Mouse (Mus musculus) hindbrain, embryonic 11.5 days (tissue): ENCODE data around the gene Pip4k2a. TPM values are rescaled to one million over a fixed set of nuclear protein-coding genes. Genes with fewer than 3 reads are reported as not detected.
"Not testable (repeated sequence)": the region's sequence is repeated elsewhere in the genome, so short reads cannot be mapped to it uniquely, and the experiment has no call there.

Experiments used
- ATAC-seq: fragments of 200-750 bp; cut with Nextera tagmentation; 2 replicates; pipeline ENCODE4 v1.8.0; 2017; ENCODE audit warnings: mild to moderate bottlenecking, moderate TSS enrichment, moderate library complexity; ENCODE audit not compliant: low FRiP score
- DNase-seq: peaks from one replicate; pipeline ENCODE4 v3.0.0-alpha.2; 2015; ENCODE audit warnings: low spot score
- H3K27ac ChIP-seq: fragments of 300-500 bp; sonication (generic); 2 replicates; pipeline ENCODE4 v1.5.1; 2014; ENCODE audit warnings: mild to moderate bottlenecking, low read depth, low read length
- H3K27me3 ChIP-seq: fragments of 300-500 bp; sonication (generic); 2 replicates; pipeline ENCODE4 v1.6.1; 2014; ENCODE audit warnings: mild to moderate bottlenecking, low read length, moderate library complexity, mixed read lengths; ENCODE audit not compliant: control insufficient read depth, insufficient read depth
- H3K36me3 ChIP-seq: fragments of 300-500 bp; sonication (generic); 2 replicates; pipeline ENCODE4 v1.6.1; 2014; ENCODE audit warnings: mild to moderate bottlenecking, low read length, moderate library complexity, mixed read lengths; ENCODE audit not compliant: control insufficient read depth, insufficient read depth
- H3K4me1 ChIP-seq: fragments of 300-500 bp; sonication (generic); replicated peaks from 2 replicates; pipeline ENCODE4 v1.6.1; 2014; ENCODE audit warnings: low read length, mixed read lengths; ENCODE audit not compliant: control insufficient read depth, insufficient read depth
- H3K4me2 ChIP-seq: fragments of 300-500 bp; sonication (generic); replicated peaks from 2 replicates; pipeline ENCODE4 v1.6.1; 2014; ENCODE audit warnings: mild to moderate bottlenecking, low read depth, low read length
- H3K4me3 ChIP-seq: fragments of 300-500 bp; sonication (generic); 2 replicates; pipeline ENCODE4 v1.5.1; 2014; ENCODE audit warnings: low read depth, low read length
- H3K9ac ChIP-seq: fragments of 300-500 bp; sonication (generic); 2 replicates; pipeline ENCODE4 v1.6.1; 2014; ENCODE audit warnings: low read depth, low read length
- H3K9me3 ChIP-seq: fragments of 300-500 bp; sonication (generic); 2 replicates; pipeline ENCODE4 v1.6.1; 2016; ENCODE audit warnings: low read length; ENCODE audit not compliant: control insufficient read depth
- WGBS: fragments of 180-500 bp; shearing (Covaris S2); extraction: QIAGEN DNeasy Blood & Tissue Kit; methylation state at CpG from one replicate; pipeline ENCODE4 v1.1.7; 2014; 5-methylcytosine and 5-hydroxymethylcytosine counted together
- polyA plus RNA-seq: library from polyadenylated mRNA; unstranded; fragments of >200 nt; fragmentation: Nextera tagmentation; extraction: Ambion mirVana; gene quantifications from 2 replicates; pipeline ENCODE4 v1.2.1, GENCODE M21; 2014

Pip4k2a gene
- polyA plus RNA-seq: 10.8 and 11.4 TPM in 2 replicates

GRCm38 (mm10) chr2:18998054-18998478 lies at the start of gene Pip4k2a, which contains the start of gene 4930426L09Rik:
Gene Pip4k2a (minus strand): TSS chr2:18998126.
Gene 4930426L09Rik (plus strand): TSS chr2:18998343.
- Histone ChIP-seq H3K4me3 (peak within 1 kb of the TSS; percentile 61), H3K4me1 (no peaks in the 10 kb centered on the region; the same call in 1 of the 2 replicates), H3K4me2 (peak within 1 kb of the TSS; percentile 93), H3K9ac (peak within 1 kb of the TSS; percentile 80), H3K9me3 (no peaks in the 10 kb centered on the region), H3K27me3 (no peaks in the 10 kb centered on the region), H3K27ac (peak within 1 kb of the TSS; percentile 91), H3K36me3 (no peaks in the 10 kb centered on the region)
- ATAC-seq: peak; percentile 97
- WGBS: 0% methylated on average over 27 of the region's 66 CpGs
- peak; percentile 94 for DNase-seq

- no peak for ATAC-seq
- Histone ChIP-seq H3K4me2 (no peak overlapping the region), H3K27me3 (no peaks in the 10 kb centered on the region), H3K27ac (no peak overlapping the region), H3K9ac (no peak overlapping the region), H3K9me3 (no peaks in the 10 kb centered on the region), H3K4me1 (no peaks in the 10 kb centered on the region), H3K4me3 (no peak overlapping the region), H3K36me3 (no peaks in the 10 kb centered on the region)
- no peak for DNase-seq
- WGBS: 76% methylated on average over 4 of the region's 4 CpGs
Measured at GRCm38 (mm10) chr2:19037907-19038570, 40.1 kb upstream of the Pip4k2a start.

GRCm38 (mm10) chr2:19037430-19037829 lies 39.5 kb upstream of the Pip4k2a start:
- Histone ChIP-seq H3K27me3 (no peaks in the 10 kb centered on the region), H3K27ac (no peak overlapping the region), H3K4me2 (no peak overlapping the region), H3K9ac (no peak overlapping the region), H3K4me3 (no peak overlapping the region), H3K36me3 (no peaks in the 10 kb centered on the region), H3K9me3 (no peaks in the 10 kb centered on the region), H3K4me1 (no peaks in the 10 kb centered on the region)
- 71% methylated on average over 4 of the region's 4 CpGs for whole genome bisulfite sequencing
- DNase-seq: no peak
- ATAC-seq: no peak

DNA sequence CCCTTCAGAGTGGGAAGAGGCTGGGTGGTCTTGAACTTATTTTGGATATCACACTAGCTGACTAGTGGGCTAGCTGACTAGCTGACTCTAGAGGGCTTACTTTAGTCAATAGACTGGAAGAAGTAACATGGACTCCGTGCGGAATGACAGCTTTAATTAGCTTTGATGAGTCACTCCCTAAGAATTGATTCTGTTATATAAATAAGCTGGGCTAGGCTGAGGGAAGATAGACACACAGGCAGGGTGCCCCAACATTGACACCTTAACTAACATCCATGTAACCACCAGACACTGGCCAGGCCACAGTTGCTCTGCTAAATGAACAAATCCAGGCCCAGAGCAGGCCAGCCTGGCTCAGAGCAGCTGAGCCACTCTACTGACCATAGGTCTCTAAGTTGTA lies 26.9 kb upstream of the Pip4k2a start:
- H3K36me3 ChIP-seq: no peaks in the 10 kb centered on the region
- no peak overlapping the region for H3K4me3 ChIP-seq
- ATAC-seq: no peak
- DNase-seq: no peak
- no peak overlapping the region for H3K4me2 ChIP-seq
- WGBS: 79% methylated on average over 2 of the region's 2 CpGs
- no peaks in the 10 kb centered on the region for H3K4me1 ChIP-seq
- H3K9ac ChIP-seq: no peak overlapping the region
- no peaks in the 10 kb centered on the region for H3K9me3 ChIP-seq
- H3K27ac ChIP-seq: no peak overlapping the region
- H3K27me3 ChIP-seq: no peaks in the 10 kb centered on the region

DNA sequence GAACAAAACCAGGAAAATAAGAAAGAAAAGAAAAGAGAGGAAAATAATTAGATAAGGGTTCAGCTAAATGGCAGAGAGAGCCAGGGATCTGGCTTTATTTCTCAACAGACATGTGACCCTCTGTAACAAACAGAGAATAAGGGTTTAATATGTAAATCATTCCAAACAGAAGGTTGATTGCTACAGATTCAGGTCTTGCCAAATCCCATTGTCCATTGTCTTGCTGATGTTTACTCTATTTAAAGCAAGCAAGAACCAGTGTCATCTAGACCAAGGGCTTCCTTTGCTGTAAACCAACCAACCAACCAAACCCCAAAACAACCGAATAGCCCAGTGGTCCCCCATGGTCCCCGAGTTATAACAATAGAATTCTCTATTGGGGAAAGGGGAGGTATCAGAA lies 20.1 kb upstream of the Pip4k2a start:
- 76% methylated on average over 2 of the region's 2 CpGs for WGBS

GRCm38 (mm10) chr2:19016839-19017238 lies 18.9 kb upstream of the Pip4k2a start:
- Histone ChIP-seq H3K4me1 (no peaks in the 10 kb centered on the region), H3K27ac (no peak overlapping the region), H3K36me3 (no peaks in the 10 kb centered on the region), H3K4me3 (no peak overlapping the region), H3K4me2 (no peak overlapping the region), H3K9ac (no peak overlapping the region), H3K27me3 (no peaks in the 10 kb centered on the region), H3K9me3 (no peaks in the 10 kb centered on the region)
- ATAC-seq (no peak), DNase-seq (no peak)
- WGBS: 89% methylated on average over 1 of the region's 1 CpGs

More for the DNA sequence above, 20.1 kb upstream of the Pip4k2a start:
- H3K4me1 ChIP-seq: no peaks in the 10 kb centered on the region
- H3K9me3 ChIP-seq: no peaks in the 10 kb centered on the region
- H3K27me3 ChIP-seq: no peaks in the 10 kb centered on the region
- ATAC-seq (no peak), DNase-seq (no peak)
- H3K36me3 ChIP-seq: no peaks in the 10 kb centered on the region
- no peak overlapping the region for H3K9ac ChIP-seq
- no peak overlapping the region for H3K4me3 ChIP-seq
- H3K4me2 ChIP-seq: no peak overlapping the region
- H3K27ac ChIP-seq: no peak overlapping the region

GRCm38 (mm10) chr2:19016348-19016747 lies 18.4 kb upstream of the Pip4k2a start:
- Histone ChIP-seq H3K9ac (no peak overlapping the region), H3K4me3 (no peak overlapping the region), H3K36me3 (no peaks in the 10 kb centered on the region), H3K9me3 (no peaks in the 10 kb centered on the region), H3K4me1 (no peaks in the 10 kb centered on the region), H3K4me2 (no peak overlapping the region), H3K27me3 (no peaks in the 10 kb centered on the region), H3K27ac (no peak overlapping the region)
- ATAC-seq (no peak), DNase-seq (no peak)
- 88% methylated on average over 5 of the region's 5 CpGs for WGBS

GRCm38 (mm10) chr2:19011443-19011842 lies 13.5 kb upstream of the Pip4k2a start:
- DNase-seq (no peak), ATAC-seq (no peak)
- H3K36me3 ChIP-seq: no peaks in the 10 kb centered on the region
- no peaks in the 10 kb centered on the region for H3K9me3 ChIP-seq
- H3K27ac ChIP-seq: no peak overlapping the region
- H3K27me3 ChIP-seq: no peaks in the 10 kb centered on the region
- 86% methylated on average over 6 of the region's 6 CpGs for WGBS
- no peak overlapping the region for H3K4me3 ChIP-seq
- no peak overlapping the region for H3K4me2 ChIP-seq
- no peak overlapping the region for H3K9ac ChIP-seq
- H3K4me1 ChIP-seq: no peaks in the 10 kb centered on the region

GRCm38 (mm10) chr2:19010541-19010940 lies 12.6 kb upstream of the Pip4k2a start:
- not testable (repeated sequence) for ATAC-seq, H3K4me2 ChIP-seq, DNase-seq, H3K27me3 ChIP-seq, H3K4me3 ChIP-seq, H3K27ac ChIP-seq, H3K9me3 ChIP-seq, H3K4me1 ChIP-seq, H3K36me3 ChIP-seq, H3K9ac ChIP-seq
- WGBS: 67% methylated on average over 1 of the region's 1 CpGs
